Mouse (Mus musculus): Measurements from ENCODE around the gene Selenos. TPM values are rescaled to one million over a fixed set of nuclear protein-coding genes. Genes with fewer than 3 reads are reported as not detected.

The Selenos gene
- total RNA-seq, 2 experiments from 2014 or later, result 27.0 to 31.2 TPM

GRCm38 (mm10) chr7:66115821-66116343 lies 36.4 kb downstream of the Selenos start:
- DNase-seq, result no peak
- intact Hi-C loops (cut with DNase I), result no loop called here

- intact Hi-C loops (cut with DNase I), result no loop called here
- no peak for DNase-seq
Measured at GRCm38 (mm10) chr7:66116906-66117482, 37.5 kb downstream of the Selenos start.

GRCm38 (mm10) chr7:66118046-66118445 lies 38.6 kb downstream of the Selenos start:
- DNase-seq, result no peak
- intact Hi-C loops (cut with DNase I), result no loop called here

- intact Hi-C loops (cut with DNase I), result no loop called here
- DNase-seq, result no peak
Measured at GRCm38 (mm10) chr7:66118796-66119195, 39.3 kb downstream of the Selenos start.

- no peak for DNase-seq
- intact Hi-C loops (cut with DNase I), result no loop called here
Measured at GRCm38 (mm10) chr7:66120139-66120538, 40.7 kb downstream of the Selenos start.

GRCm38 (mm10) chr7:66120702-66121396 lies 41.4 kb downstream of the Selenos start:
- no peak for DNase-seq
- intact Hi-C loops (cut with DNase I), result no loop called here

GRCm38 (mm10) chr7:66124551-66124968 lies 45.1 kb downstream of the Selenos start:
- DNase-seq, result no peak
- intact Hi-C loops (cut with DNase I), result no loop called here

- no peak for DNase-seq
- intact Hi-C loops (cut with DNase I), result no loop called here
Measured at GRCm38 (mm10) chr7:66125368-66125767, 45.9 kb downstream of the Selenos start.

GRCm38 (mm10) chr7:66127951-66128645 lies 48.6 kb downstream of the Selenos start:
- DNase-seq, result no peak
- intact Hi-C loops (cut with DNase I), result no loop called here

- intact Hi-C loops (cut with DNase I), result no loop called here
- peak; percentile 36 to 51 for DNase-seq
Measured at GRCm38 (mm10) chr7:66128857-66129256, 49.4 kb downstream of the Selenos start.

- no peak for DNase-seq
- intact Hi-C loops (cut with DNase I), result no loop called here
Measured at GRCm38 (mm10) chr7:66130296-66130695, 50.8 kb downstream of the Selenos start.

GRCm38 (mm10) chr7:66131776-66132421 lies 52.5 kb downstream of the Selenos start:
- intact Hi-C loops (cut with DNase I), result no loop called here
- no peak for DNase-seq

- DNase-seq, result no peak
- intact Hi-C loops (cut with DNase I), result no loop called here
Measured at GRCm38 (mm10) chr7:66134154-66134553, 54.7 kb downstream of the Selenos start.

GRCm38 (mm10) chr7:66135644-66136043 lies 56.2 kb downstream of the Selenos start:
- no peak for DNase-seq
- intact Hi-C loops (cut with DNase I), result no loop called here

- no peak for DNase-seq
- intact Hi-C loops (cut with DNase I), result no loop called here
Measured at GRCm38 (mm10) chr7:66136187-66136586, 56.7 kb downstream of the Selenos start.

GRCm38 (mm10) chr7:66137309-66137708 lies 57.9 kb downstream of the Selenos start:
- DNase-seq, result no peak
- intact Hi-C loops (cut with DNase I), result no loop called here

GRCm38 (mm10) chr7:66138301-66138700 lies 58.9 kb downstream of the Selenos start:
- intact Hi-C loops (cut with DNase I), result no loop called here
- no peak for DNase-seq

GRCm38 (mm10) chr7:66138878-66139277 lies 59.4 kb downstream of the Selenos start:
- no peak for DNase-seq
- intact Hi-C loops (cut with DNase I), result no loop called here

Data from heart, postnatal 10 days (tissue).